Mouse (Mus musculus) CH12.LX (cell line): Measurements from ENCODE around the gene Col4a6. TPM values are rescaled to one million over a fixed set of nuclear protein-coding genes. Genes with fewer than 3 reads are reported as not detected.

Experiments used
- DNase-seq: peaks from one replicate; pipeline ENCODE4 v3.0.0-alpha.2; 2013; ENCODE audit errors: extremely low read depth
- H3K27ac ChIP-seq: 2 replicates; pipeline ENCODE4 v1.5.1; 2012; ENCODE audit warnings: low read depth, mild to moderate bottlenecking, control low read depth, moderate library complexity; ENCODE audit not compliant: insufficient read depth
- H3K27me3 ChIP-seq: replicated peaks from 2 replicates; pipeline ENCODE3; 2012; ENCODE audit warnings: inconsistent platforms
- H3K36me3 ChIP-seq, 2 experiments: replicated peaks in 1 of 2; 2 replicates each; pipeline versions ENCODE3 to v1.6.1; 2012; ENCODE audit warnings: inconsistent platforms in 1 of 2, low read length in 1 of 2, mild to moderate bottlenecking in 1 of 2, mixed read lengths in 1 of 2, moderate library complexity in 1 of 2; ENCODE audit not compliant: control insufficient read depth in 1 of 2, insufficient read depth in 1 of 2
- H3K4me1 ChIP-seq, 2 experiments: 2 replicates each; pipeline ENCODE4 v1.6.1; 2012; ENCODE audit warnings: inconsistent platforms in 1 of 2, moderate library complexity in 1 of 2; ENCODE audit not compliant: insufficient read depth in 2 of 2, control insufficient read depth in 1 of 2
- H3K4me2 ChIP-seq: 2 replicates; pipeline ENCODE4 v1.6.1; 2012; ENCODE audit warnings: low read depth, mild to moderate bottlenecking, control low read depth; ENCODE audit not compliant: poor library complexity, insufficient read depth, severe bottlenecking
- H3K4me3 ChIP-seq, 3 experiments: fragments of 150-350 bp in 1 of 3; sonication (generic) in 1 of 3; replicated peaks in 1 of 3; 2 replicates each; pipeline versions ENCODE3 to v1.5.1; 2011 to 2012; ENCODE audit warnings: low read depth in 2 of 3, low read length in 2 of 3, mild to moderate bottlenecking in 2 of 3, moderate library complexity in 2 of 3, control low read depth in 1 of 3, improper control_type of control experiment in 1 of 3, inconsistent platforms in 1 of 3, mixed read lengths in 1 of 3; ENCODE audit not compliant: poor library complexity in 1 of 3
- H3K79me2 ChIP-seq: replicated peaks from 2 replicates; pipeline ENCODE4 v1.6.1; 2012; ENCODE audit warnings: mild to moderate bottlenecking, moderate library complexity; ENCODE audit not compliant: control insufficient read depth, poor library complexity, insufficient read depth, severe bottlenecking; ENCODE audit errors: extremely low read depth
- H3K9ac ChIP-seq: 2 replicates; pipeline ENCODE4 v1.6.1; 2012; ENCODE audit warnings: low read depth, mild to moderate bottlenecking, control low read depth, moderate library complexity; ENCODE audit not compliant: insufficient read depth
- H3K9me3 ChIP-seq: replicated peaks from 2 replicates; pipeline ENCODE3; 2012; ENCODE audit warnings: low read length, inconsistent platforms, mixed read lengths
- BHLHE40 ChIP-seq: IDR thresholded peaks from 2 replicates; pipeline ENCODE4 v1.6.1; 2011; ENCODE audit warnings: mild to moderate bottlenecking, low read depth, low read length, improper control_type of control experiment
- CHD1 ChIP-seq: IDR thresholded peaks from 2 replicates; pipeline ENCODE4 v1.6.1; 2012; ENCODE audit warnings: low read depth, low read length, improper control_type of control experiment, inconsistent platforms
- CHD2 ChIP-seq: IDR thresholded peaks from 2 replicates; pipeline ENCODE4 v1.6.1; 2011; ENCODE audit warnings: low read length, improper control_type of control experiment
- CTCF ChIP-seq, 2 experiments: IDR thresholded peaks in 1 of 2; conservative IDR thresholded peaks in 1 of 2; 2 replicates each; pipeline ENCODE4 v1.5.1; 2011 to 2012; ENCODE audit warnings: low read depth in 2 of 2, low read length in 2 of 2, improper control_type of control experiment in 1 of 2, inconsistent platforms in 1 of 2, mild to moderate bottlenecking in 1 of 2, moderate library complexity in 1 of 2
- ELF1 ChIP-seq: IDR thresholded peaks from 2 replicates; pipeline ENCODE4 v1.6.1; 2014; ENCODE audit warnings: low read depth, mild to moderate bottlenecking, inconsistent platforms, low read length, improper control_type of control experiment
- EP300 ChIP-seq: IDR thresholded peaks from 2 replicates; pipeline ENCODE4 v1.6.1; 2011; ENCODE audit warnings: low read length, improper control_type of control experiment
- ETS1 ChIP-seq: conservative IDR thresholded peaks from 2 replicates; pipeline ENCODE4 v1.6.1; 2012; ENCODE audit warnings: low read depth, mild to moderate bottlenecking, inconsistent platforms, low read length, improper control_type of control experiment, moderate library complexity
- GABPA ChIP-seq: IDR thresholded peaks from 2 replicates; pipeline ENCODE4 v1.6.1; 2012; ENCODE audit warnings: low read depth, low read length, improper control_type of control experiment, inconsistent platforms; ENCODE audit not compliant: insufficient replicate concordance
- HCFC1 ChIP-seq: IDR thresholded peaks from 2 replicates; pipeline ENCODE4 v1.6.1; 2012; ENCODE audit warnings: low read depth, mild to moderate bottlenecking, inconsistent platforms, low read length, improper control_type of control experiment
- IRF4 ChIP-seq: IDR thresholded peaks from 2 replicates; pipeline ENCODE4 v1.6.1; 2014; ENCODE audit warnings: low read depth, mild to moderate bottlenecking, inconsistent platforms, low read length, improper control_type of control experiment
- JUN ChIP-seq: IDR thresholded peaks from 2 replicates; pipeline ENCODE4 v1.6.1; 2011; ENCODE audit warnings: low read depth, mild to moderate bottlenecking, low read length, improper control_type of control experiment, moderate library complexity; ENCODE audit not compliant: insufficient read depth
- JUND ChIP-seq: conservative IDR thresholded peaks from 2 replicates; pipeline ENCODE4 v1.6.1; 2011; ENCODE audit warnings: low read depth, low read length, improper control_type of control experiment
- KAT2A ChIP-seq: IDR thresholded peaks from 2 replicates; pipeline ENCODE4 v1.6.1; 2012; ENCODE audit warnings: low read length, improper control_type of control experiment, inconsistent platforms; ENCODE audit not compliant: insufficient replicate concordance
- MAFK ChIP-seq: IDR thresholded peaks from 2 replicates; pipeline ENCODE4 v1.6.1; 2011; ENCODE audit warnings: low read length, improper control_type of control experiment; ENCODE audit not compliant: insufficient replicate concordance
- MAX ChIP-seq: IDR thresholded peaks from 2 replicates; pipeline ENCODE4 v1.6.1; 2011; ENCODE audit warnings: low read length, improper control_type of control experiment
- MAZ ChIP-seq: IDR thresholded peaks from 2 replicates; pipeline ENCODE4 v1.6.1; 2012; ENCODE audit warnings: low read depth, mild to moderate bottlenecking, inconsistent platforms, low read length, improper control_type of control experiment, moderate library complexity
- MEF2A ChIP-seq: IDR thresholded peaks from 2 replicates; pipeline ENCODE4 v1.6.1; 2014; ENCODE audit warnings: low read depth, mild to moderate bottlenecking, inconsistent platforms, low read length, improper control_type of control experiment, borderline replicate concordance
- MXI1 ChIP-seq: IDR thresholded peaks from 2 replicates; pipeline ENCODE4 v1.6.1; 2011; ENCODE audit warnings: mild to moderate bottlenecking, low read depth, low read length, improper control_type of control experiment
- MYC ChIP-seq: IDR thresholded peaks from 2 replicates; pipeline ENCODE4 v1.6.1; 2011; ENCODE audit warnings: low read depth, mild to moderate bottlenecking, improper control_type of control experiment, low read length
- NELFE ChIP-seq: IDR thresholded peaks from 2 replicates; pipeline ENCODE4 v1.6.1; 2011; ENCODE audit warnings: low read depth, low read length, improper control_type of control experiment
- NRF1 ChIP-seq: IDR thresholded peaks from 2 replicates; pipeline ENCODE4 v1.6.1; 2014; ENCODE audit warnings: low read depth, mild to moderate bottlenecking, inconsistent platforms, low read length, improper control_type of control experiment, moderate library complexity
- PAX5 ChIP-seq: IDR thresholded peaks from 2 replicates; pipeline ENCODE4 v1.6.1; 2012; ENCODE audit warnings: low read length, inconsistent platforms, mixed read lengths
- POLR2A ChIP-seq: IDR thresholded peaks from 2 replicates; pipeline ENCODE4 v1.6.1; 2011; ENCODE audit warnings: low read depth, mild to moderate bottlenecking, improper control_type of control experiment, low read length
- POLR2AphosphoS2 ChIP-seq: IDR thresholded peaks from 2 replicates; pipeline ENCODE4 v1.6.1; 2011; ENCODE audit warnings: low read depth, low read length, improper control_type of control experiment
- RAD21 ChIP-seq: IDR thresholded peaks from 2 replicates; pipeline ENCODE4 v1.6.1; 2011; ENCODE audit warnings: low read depth, mild to moderate bottlenecking, low read length, improper control_type of control experiment, moderate library complexity
- SIN3A ChIP-seq: IDR thresholded peaks from 2 replicates; pipeline ENCODE4 v1.6.1; 2012; ENCODE audit warnings: low read length, improper control_type of control experiment, inconsistent platforms
- TBP ChIP-seq: conservative IDR thresholded peaks from 2 replicates; pipeline ENCODE4 v1.6.1; 2011; ENCODE audit warnings: low read depth, low read length, improper control_type of control experiment
- TCF12 ChIP-seq: IDR thresholded peaks from 2 replicates; pipeline ENCODE4 v1.6.1; 2014; ENCODE audit warnings: low read depth, mild to moderate bottlenecking, inconsistent platforms, low read length, improper control_type of control experiment
- UBTF ChIP-seq: IDR thresholded peaks from 2 replicates; pipeline ENCODE4 v1.6.1; 2012; ENCODE audit warnings: low read depth, mild to moderate bottlenecking, inconsistent platforms, low read length, improper control_type of control experiment, moderate library complexity
- USF1 ChIP-seq: IDR thresholded peaks from 2 replicates; pipeline ENCODE4 v1.6.1; 2014; ENCODE audit warnings: low read depth, mild to moderate bottlenecking, inconsistent platforms, low read length, improper control_type of control experiment
- USF2 ChIP-seq: conservative IDR thresholded peaks from 2 replicates; pipeline ENCODE4 v1.6.1; 2011; ENCODE audit warnings: low read depth, low read length, improper control_type of control experiment
- ZC3H11A ChIP-seq: IDR thresholded peaks from 2 replicates; pipeline ENCODE4 v1.6.1; 2012; ENCODE audit warnings: low read depth, mild to moderate bottlenecking, inconsistent platforms, low read length, improper control_type of control experiment
- ZKSCAN1 ChIP-seq: IDR thresholded peaks from 2 replicates; pipeline ENCODE4 v1.6.1; 2012; ENCODE audit warnings: low read depth, inconsistent platforms, low read length, improper control_type of control experiment, borderline replicate concordance
- ZMIZ1 ChIP-seq: IDR thresholded peaks from 2 replicates; pipeline ENCODE4 v1.6.1; 2012; ENCODE audit warnings: low read depth, mild to moderate bottlenecking, inconsistent platforms, low read length, improper control_type of control experiment
- ZNF384 ChIP-seq: IDR thresholded peaks from 2 replicates; pipeline ENCODE4 v1.6.1; 2012; ENCODE audit warnings: low read depth, low read length, improper control_type of control experiment, inconsistent platforms
- dilution Hi-C: fragments of 300-500 bp; cut with MboI; formaldehyde crosslinking; loops from 2 replicates; pipeline ENCODE4 v1.14.3; 2020; ENCODE audit warnings: low sequenced_read_pairs; ENCODE audit not compliant: extremely low pct_unique_long_range_greater_than_20kb, extremely low pct_ligation_motif_present
- in situ Hi-C: fragments of 300-500 bp; cut with MboI; formaldehyde crosslinking; loops from 3 replicates; pipeline ENCODE4 v1.14.3; 2019; ENCODE audit warnings: low sequenced_read_pairs, low pct_ligation_motif_present, low pct_unique_long_range_greater_than_20kb, mixed read lengths
- polyA plus RNA-seq: library from polyadenylated mRNA; unstranded; fragments of >175 nt; gene quantifications from 2 replicates; pipeline ENCODE4 v1.2.1, GENCODE M21; 2012; ENCODE audit warnings: low read depth; ENCODE audit not compliant: insufficient read length
- total RNA-seq, 2 experiments: library from RNA; depleted of rRNA; stranded (reverse); fragments of 300-350 nt in 1 of 2; fragments of >200 nt in 1 of 2; gene quantifications; 2 replicates each; pipeline ENCODE4 v1.2.3; 2012 to 2014

The Col4a6 gene
- total and polyA plus RNA-seq, 3 experiments: 0.07 to 0.13 TPM; not detected in 1

- Histone ChIP-seq H3K27ac (no peak overlapping the region), H3K27me3 (no peaks in the 10 kb centered on the region), H3K79me2 (no peaks in the 10 kb centered on the region), H3K4me3 (no peak overlapping the region), H3K9me3 (no peaks in the 10 kb centered on the region), H3K36me3 (no peaks in the 10 kb centered on the region), H3K4me2 (no peak overlapping the region), H3K4me1 (peaks cover 0 to 19% of the 10 kb centered on the region in 2 experiments; a peak in 2 of 4 replicates)
- dilution Hi-C loops: no loop called here
- in situ Hi-C loops: no loop called here
- TF ChIP-seq ELF1: no peak
- TF ChIP-seq MXI1: no peak
- TF ChIP-seq MAFK: peak; percentile 60; the same call in 1 of the 2 replicates
- no peak for TF ChIP-seq ZC3H11A
- no peak for TF ChIP-seq GABPA
- no peak for TF ChIP-seq ZMIZ1
- TF ChIP-seq MEF2A: 0 out of 2 replicates have a peak, but pooled peaks have one; percentile 37
- no peak for TF ChIP-seq TCF12
- TF ChIP-seq USF1: no peak
- TF ChIP-seq EP300: peak; percentile 89
- no peak for TF ChIP-seq NRF1
- peak; percentile 84 for TF ChIP-seq IRF4
- TF ChIP-seq PAX5: no peak
- TF ChIP-seq ZNF384: no peak
- peak; percentile 35; the same call in 1 of the 2 replicates for TF ChIP-seq BHLHE40
- TF ChIP-seq KAT2A: no peak
- no peak for TF ChIP-seq ZKSCAN1
- TF ChIP-seq POLR2A: no peak
- no peak for TF ChIP-seq CHD2
- TF ChIP-seq ETS1: 0 out of 2 replicates have a peak, but pooled peaks have one; percentile 17
- no peak for TF ChIP-seq MAX
- no peak for TF ChIP-seq CHD1
- TF ChIP-seq HCFC1: no peak
- TF ChIP-seq NELFE: no peak
- TF ChIP-seq POLR2AphosphoS2: no peak
- TF ChIP-seq RAD21: no peak
- TF ChIP-seq JUN: 0 out of 2 replicates have a peak, but pooled peaks have one; percentile 31
- TF ChIP-seq MAZ: no peak
- no peak for TF ChIP-seq UBTF
- no peak for TF ChIP-seq MYC
- TF ChIP-seq JUND: peak; percentile 53; the same call in 1 of the 2 replicates
- no peak for TF ChIP-seq TBP
- TF ChIP-seq CTCF (conservative IDR thresholded peaks at IDR 0.05 in 1 of 2, IDR thresholded peaks at IDR 0.05 in 1 of 2; ENCODE audit: low read depth in 2 of 2, low read length in 2 of 2): no peak
- no peak for TF ChIP-seq SIN3A
- no peak for TF ChIP-seq USF2
- TF ChIP-seq, all 38 proteins: peak for 8
- H3K9ac ChIP-seq: no peak overlapping the region
- DNase-seq: peak; percentile 48
These were observed 224.2 kb downstream of the Col4a6 start for GRCm38 (mm10) chrX:141249636-141250035.
